19 mouse cellular contexts compared by ENCODE assay signal in the genomic region with DNA sequence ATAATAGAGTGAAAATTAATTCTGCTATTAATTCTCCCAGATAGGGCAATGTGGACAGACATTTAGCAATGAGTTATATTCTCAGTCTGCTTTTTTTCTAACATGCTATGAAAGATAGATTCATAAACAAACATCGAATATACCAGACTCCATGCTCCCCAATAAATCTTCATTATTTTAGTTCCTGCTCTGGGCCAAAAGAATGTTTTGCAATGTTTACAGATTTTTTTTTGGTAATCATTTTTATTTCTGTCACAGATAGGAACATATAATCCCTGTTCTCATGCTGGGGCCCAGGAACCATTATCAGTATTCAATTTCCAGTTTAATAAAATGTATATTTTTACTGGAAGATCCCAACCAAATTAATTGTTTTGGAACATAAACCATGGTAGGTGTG.
"Had no signal": no experiment of that assay in that cellular context is flagged by ENCODE, and none has a peak within 500 bp of the region (broad histone marks: within the 10 kb centered on the region; RNA-seq: fewer than 3 reads in every experiment).

No protein-coding gene starts in this region.

- DNase-seq: lung, adult 2 months; lung, postnatal 14 days; lung, postnatal 36 days; retina, postnatal 1 day; right cerebral cortex, adult 18-20 months; right cerebral cortex, postnatal 25 days; right cerebral cortex, postnatal 4 days; spleen, adult 18-20 months; thymus, adult 2 months; thymus, postnatal 25 days; thymus, postnatal 4 days had no signal

- H3K9ac ChIP-seq: lung, embryonic 15.5 days; midbrain, embryonic 13.5 days; midbrain, embryonic 15.5 days; neural tube, embryonic 12.5 days had no signal

- H3K9me3 ChIP-seq: lung, embryonic 15.5 days; midbrain, embryonic 13.5 days; midbrain, embryonic 15.5 days; neural tube, embryonic 12.5 days had no signal

- H3K4me1 ChIP-seq: lung, embryonic 15.5 days; megakaryocyte, embryonic 14.5 days; midbrain, embryonic 13.5 days; midbrain, embryonic 15.5 days; neural tube, embryonic 12.5 days had no signal

- H3K27ac ChIP-seq: lung, embryonic 15.5 days; macrophage; midbrain, embryonic 13.5 days; midbrain, embryonic 15.5 days; neural tube, embryonic 12.5 days had no signal

- H3K27me3 ChIP-seq: lung, embryonic 15.5 days; megakaryocyte, embryonic 14.5 days; midbrain, embryonic 13.5 days; midbrain, embryonic 15.5 days; neural tube, embryonic 12.5 days had no signal

- H3K4me2 ChIP-seq: lung, embryonic 15.5 days; midbrain, embryonic 11.5 days; midbrain, embryonic 13.5 days; midbrain, embryonic 15.5 days; neural tube, embryonic 12.5 days had no signal

- H3K36me3 ChIP-seq: lung, embryonic 15.5 days; midbrain, embryonic 13.5 days; midbrain, embryonic 15.5 days; neural tube, embryonic 12.5 days had no signal

- H3K4me3 ChIP-seq: lung, embryonic 15.5 days; megakaryocyte, embryonic 14.5 days; midbrain, embryonic 13.5 days; midbrain, embryonic 15.5 days; neural tube, embryonic 12.5 days had no signal

- ATAC-seq: lung, postnatal 0 days; midbrain, embryonic 13.5 days; midbrain, embryonic 15.5 days had no signal
